Mouse (Mus musculus): ENCODE data around the gene Znrd1.
A peak's percentile ranks its signal among the peaks of the same experiment; 100 is the strongest.

GRCm38 (mm10) chr17:36997033-36997735, 38.8 kb upstream of the Znrd1 start:
- TF ChIP-seq CTCF (conservative IDR thresholded peaks at IDR 0.05; ENCODE audit: insufficient read depth, insufficient read length, low read depth, low read length) (peak; percentile 81), POLR2A (IDR thresholded peaks at IDR 0.05; ENCODE audit: low read depth, low read length) (no peak)
